Mouse (Mus musculus) forebrain, embryonic 11.5 days (tissue): ENCODE measurements around the gene Tmcc2. TPM values are rescaled to one million over a fixed set of nuclear protein-coding genes. Genes with fewer than 3 reads are reported as not detected.

ENCODE experiments used
- ATAC-seq: fragments of 200-750 bp; cut with Nextera tagmentation; replicated peaks from 2 replicates; pipeline ENCODE4 v1.8.0; 2017; ENCODE audit warnings: moderate TSS enrichment; ENCODE audit not compliant: low FRiP score
- DNase-seq: peaks from one replicate; pipeline ENCODE4 v3.0.0-alpha.2; 2017; ENCODE audit warnings: low spot score
- H3K27ac ChIP-seq: fragments of 300-500 bp; sonication (generic); 2 replicates; pipeline ENCODE4 v1.5.1; 2014; ENCODE audit warnings: low read depth, low read length
- H3K27me3 ChIP-seq: fragments of 300-500 bp; sonication (generic); 2 replicates; pipeline ENCODE4 v1.6.1; 2014; ENCODE audit warnings: mild to moderate bottlenecking, low read length, mixed read lengths; ENCODE audit not compliant: control insufficient read depth, insufficient read depth
- H3K36me3 ChIP-seq: fragments of 300-500 bp; sonication (generic); 2 replicates; pipeline ENCODE4 v1.6.1; 2014; ENCODE audit warnings: mild to moderate bottlenecking, low read length, moderate library complexity, mixed read lengths; ENCODE audit not compliant: control insufficient read depth, insufficient read depth
- H3K4me1 ChIP-seq: fragments of 300-500 bp; sonication (generic); replicated peaks from 2 replicates; pipeline ENCODE4 v1.6.1; 2014; ENCODE audit warnings: low read length, mixed read lengths; ENCODE audit not compliant: control insufficient read depth, insufficient read depth
- H3K4me2 ChIP-seq: fragments of 300-500 bp; sonication (generic); 2 replicates; pipeline ENCODE4 v1.6.1; 2014; ENCODE audit warnings: low read depth, mild to moderate bottlenecking, low read length, moderate library complexity, mixed read lengths; ENCODE audit not compliant: severe bottlenecking
- H3K4me3 ChIP-seq: fragments of 300-500 bp; sonication (generic); 2 replicates; pipeline ENCODE4 v1.5.1; 2014; ENCODE audit warnings: low read depth, low read length
- H3K9ac ChIP-seq: fragments of 300-500 bp; sonication (generic); 2 replicates; pipeline ENCODE4 v1.6.1; 2014; ENCODE audit warnings: low read length
- H3K9me3 ChIP-seq: fragments of 300-500 bp; sonication (generic); 2 replicates; pipeline ENCODE4 v1.6.1; 2016; ENCODE audit warnings: low read length, mixed read lengths; ENCODE audit not compliant: control insufficient read depth
- WGBS: fragments of 180-500 bp; shearing (Covaris S2); extraction: QIAGEN DNeasy Blood & Tissue Kit; methylation state at CpG from one replicate; pipeline ENCODE4 v1.1.7; 2014; 5-methylcytosine and 5-hydroxymethylcytosine counted together
- polyA plus RNA-seq: library from polyadenylated mRNA; unstranded; fragments of >200 nt; fragmentation: Nextera tagmentation; extraction: Ambion mirVana; gene quantifications from 2 replicates; pipeline ENCODE4 v1.2.1, GENCODE M21; 2014

Gene Tmcc2
- polyA plus RNA-seq, 1 experiment from 2014 or later: 16.1 TPM

DNA sequence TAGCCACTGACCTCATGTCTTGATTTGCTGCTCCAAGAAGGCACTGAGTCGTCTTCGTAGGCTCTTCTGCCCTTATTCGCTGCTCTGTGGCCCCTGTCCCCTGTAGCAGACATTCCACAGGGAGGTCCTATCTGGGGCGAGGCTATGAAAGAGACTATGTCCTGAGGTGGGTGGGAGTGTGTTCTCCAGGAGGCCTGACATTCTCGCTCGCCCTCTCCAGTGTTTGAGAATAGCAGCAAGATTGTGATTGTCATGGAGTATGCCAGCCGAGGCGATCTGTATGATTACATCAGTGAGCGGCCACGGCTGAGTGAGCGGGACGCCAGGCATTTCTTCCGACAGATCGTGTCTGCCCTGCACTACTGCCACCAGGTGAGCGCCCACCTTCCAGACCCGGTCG, 63.6 kb downstream of the Tmcc2 start:
- H3K9ac ChIP-seq: no peak overlapping the region
- no peaks in the 10 kb centered on the region for H3K27me3 ChIP-seq
- peaks cover 45% of the 10 kb centered on the region for H3K4me1 ChIP-seq
- DNase-seq: no peak
- 91% methylated on average over 17 of the region's 17 CpGs for WGBS
- H3K9me3 ChIP-seq: no peaks in the 10 kb centered on the region
- 0 out of 2 replicates have a peak overlapping the region, but pooled peaks have one; percentile 6 for H3K27ac ChIP-seq
- ATAC-seq: no peak
- H3K4me2 ChIP-seq: no peak overlapping the region
- peaks cover 32% of the 10 kb centered on the region for H3K36me3 ChIP-seq
- no peak overlapping the region for H3K4me3 ChIP-seq

DNA sequence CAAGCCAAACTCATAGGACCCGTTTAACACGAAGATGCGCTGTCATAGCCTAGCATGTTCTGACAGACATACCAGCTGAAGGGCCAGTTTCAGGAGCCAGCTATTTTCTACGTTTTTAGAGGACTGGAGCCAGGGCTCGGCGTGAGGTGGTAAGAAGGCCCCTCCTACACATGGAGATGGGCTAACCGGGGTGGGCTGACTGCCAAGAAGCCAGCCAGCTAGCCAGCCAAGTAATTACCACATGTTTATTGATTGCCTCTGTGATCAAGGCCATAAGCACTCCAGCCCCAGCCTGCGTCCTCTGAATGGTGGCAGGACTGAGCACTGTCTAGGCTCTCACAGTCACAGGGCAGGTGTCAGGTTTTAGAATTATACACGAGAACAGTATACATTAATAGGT, 64.3 kb downstream of the Tmcc2 start:
- H3K4me2 ChIP-seq: no peak overlapping the region
- no peaks in the 10 kb centered on the region for H3K27me3 ChIP-seq
- H3K4me1 ChIP-seq: peaks cover 44% of the 10 kb centered on the region
- DNase-seq: no peak
- H3K9ac ChIP-seq: peak overlapping the region; percentile 16; the same call in 1 of the 2 replicates
- no peak for ATAC-seq
- H3K36me3 ChIP-seq: peaks cover 32% of the 10 kb centered on the region
- no peaks in the 10 kb centered on the region for H3K9me3 ChIP-seq
- WGBS: 68% methylated on average over 9 of the region's 9 CpGs
- peak overlapping the region; percentile 39; the same call in 1 of the 2 replicates for H3K27ac ChIP-seq
- H3K4me3 ChIP-seq: no peak overlapping the region

DNA sequence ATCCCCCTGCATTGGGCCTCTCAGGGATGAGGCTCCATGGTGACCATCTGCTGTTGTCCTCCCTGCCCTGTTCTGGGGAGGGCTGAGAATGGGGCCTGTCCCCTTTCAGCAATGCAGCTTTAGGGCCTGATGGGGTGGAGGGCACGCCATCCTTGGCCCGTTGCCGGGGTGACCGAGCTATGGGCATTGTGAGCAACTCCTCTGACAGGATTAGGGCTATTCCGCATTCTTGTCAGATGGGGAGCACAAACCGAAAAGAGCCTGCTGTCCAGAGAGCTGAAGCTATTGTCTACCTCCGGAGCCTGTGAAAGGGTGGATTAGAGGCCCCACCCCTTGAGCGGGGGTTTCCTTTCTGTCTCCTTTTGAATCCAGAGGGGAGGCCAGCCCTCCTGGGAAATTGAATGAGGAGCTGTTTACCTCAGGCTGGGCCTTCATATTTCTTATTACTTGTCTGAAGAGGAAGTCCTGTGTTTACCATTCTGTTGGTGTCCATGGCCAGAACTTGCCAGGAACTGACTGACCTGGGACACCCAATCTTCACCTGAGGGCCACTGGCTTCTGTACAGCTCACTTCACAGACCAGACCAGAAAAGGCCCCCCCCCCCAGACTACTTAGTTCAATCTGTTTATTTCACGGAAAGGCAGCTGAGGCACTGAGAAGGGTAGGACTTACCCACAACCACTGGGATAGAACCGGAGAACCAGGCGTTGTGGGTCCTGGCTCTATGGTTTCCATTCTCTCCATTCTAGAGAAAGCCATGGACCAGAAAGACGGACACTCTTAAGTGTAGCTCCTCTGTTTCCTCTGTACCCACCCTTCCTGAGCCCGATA, 68.2 kb downstream of the Tmcc2 start:
- H3K4me1 ChIP-seq: peaks cover 77% of the 10 kb centered on the region
- DNase-seq (peak; percentile 95), ATAC-seq (peak; percentile 94)
- 6% methylated on average over 13 of the region's 13 CpGs for WGBS
- peak overlapping the region; percentile 14 for H3K4me3 ChIP-seq
- peak overlapping the region; percentile 39 for H3K9ac ChIP-seq
- H3K4me2 ChIP-seq: peak overlapping the region; percentile 43
- H3K36me3 ChIP-seq: peaks cover 16% of the 10 kb centered on the region; the same call in 1 of the 2 replicates
- H3K9me3 ChIP-seq: no peaks in the 10 kb centered on the region
- H3K27ac ChIP-seq: peak overlapping the region; percentile 99
- no peaks in the 10 kb centered on the region for H3K27me3 ChIP-seq

DNA sequence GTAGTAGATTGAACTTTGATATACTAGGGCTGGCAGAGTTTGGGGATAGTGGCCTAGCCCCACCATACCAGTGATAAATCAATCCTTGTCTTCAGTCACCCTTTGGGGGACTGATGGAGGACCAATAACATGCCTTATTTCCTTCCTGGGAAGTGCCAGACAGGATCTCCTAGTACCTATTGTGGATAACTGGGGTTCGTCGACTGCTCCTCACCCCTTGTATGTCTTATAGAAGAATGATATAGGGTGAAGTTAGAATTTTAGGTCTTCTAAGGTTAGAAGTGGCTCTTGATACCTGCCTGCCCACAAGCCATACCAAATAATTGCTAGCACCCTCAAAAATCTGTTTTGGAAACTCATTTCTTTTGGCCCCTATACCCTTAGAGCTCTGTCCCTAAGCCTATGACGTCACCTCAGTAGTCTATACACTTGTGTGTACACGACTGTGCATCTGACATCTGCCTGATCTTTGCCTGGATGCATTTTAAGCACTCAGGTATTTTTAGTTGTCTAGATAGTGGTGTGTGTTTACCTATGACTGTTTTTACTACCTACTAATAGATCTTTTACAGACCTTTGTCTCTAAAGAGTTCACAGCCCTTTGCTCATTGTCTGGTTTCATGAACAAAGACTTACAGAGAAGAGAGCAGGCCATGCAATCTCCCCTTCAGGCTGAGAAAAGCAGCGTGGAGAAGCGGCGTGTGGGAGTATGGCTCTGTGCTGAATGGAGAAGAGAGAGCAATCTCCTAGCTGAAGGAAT, 69.1 kb downstream of the Tmcc2 start:
- Histone ChIP-seq H3K4me3 (no peak overlapping the region; the same call in 1 of the 2 replicates), H3K9me3 (no peaks in the 10 kb centered on the region), H3K4me1 (peaks cover 73% of the 10 kb centered on the region), H3K36me3 (peaks cover 12% of the 10 kb centered on the region; the same call in 1 of the 2 replicates), H3K27me3 (no peaks in the 10 kb centered on the region), H3K4me2 (peak overlapping the region; percentile 8), H3K9ac (peak overlapping the region; percentile 39), H3K27ac (peak overlapping the region; percentile 99)
- 0 out of 2 replicates have a peak, but pooled peaks have one; percentile 28 for ATAC-seq
- no peak for DNase-seq
- WGBS: 28% methylated on average over 7 of the region's 7 CpGs

DNA sequence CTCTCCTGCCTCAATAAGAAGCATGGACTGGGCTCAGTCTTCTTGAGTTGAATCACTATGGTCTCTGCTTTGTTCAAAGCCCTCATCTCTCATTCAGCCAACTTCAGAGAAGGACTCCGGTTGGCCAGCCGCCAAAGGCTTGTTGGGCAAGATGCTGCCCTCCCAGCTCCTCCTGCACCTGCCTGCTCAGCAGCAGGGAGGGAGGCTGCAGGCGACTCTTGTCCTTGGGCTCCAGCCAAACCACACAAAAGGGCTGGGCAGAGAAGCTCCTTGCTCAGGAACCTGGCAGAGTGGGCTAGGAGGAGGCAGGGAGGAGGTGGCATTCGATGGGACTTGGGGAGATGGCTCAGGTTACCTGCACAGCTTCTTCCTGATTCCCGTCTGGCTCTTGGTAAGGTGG, 71.8 kb downstream of the Tmcc2 start:
- WGBS: 41% methylated on average over 5 of the region's 5 CpGs
- H3K27ac ChIP-seq: peak overlapping the region; percentile 99
- peak overlapping the region; percentile 66 for H3K4me3 ChIP-seq
- ATAC-seq: no peak
- H3K36me3 ChIP-seq: peaks cover 2% of the 10 kb centered on the region; the same call in 1 of the 2 replicates
- H3K4me1 ChIP-seq: peaks cover 48% of the 10 kb centered on the region
- H3K9ac ChIP-seq: peak overlapping the region; percentile 69; the same call in 1 of the 2 replicates
- peak; percentile 72 for DNase-seq
- no peaks in the 10 kb centered on the region for H3K9me3 ChIP-seq
- H3K4me2 ChIP-seq: peak overlapping the region; percentile 66
- H3K27me3 ChIP-seq: no peaks in the 10 kb centered on the region

DNA sequence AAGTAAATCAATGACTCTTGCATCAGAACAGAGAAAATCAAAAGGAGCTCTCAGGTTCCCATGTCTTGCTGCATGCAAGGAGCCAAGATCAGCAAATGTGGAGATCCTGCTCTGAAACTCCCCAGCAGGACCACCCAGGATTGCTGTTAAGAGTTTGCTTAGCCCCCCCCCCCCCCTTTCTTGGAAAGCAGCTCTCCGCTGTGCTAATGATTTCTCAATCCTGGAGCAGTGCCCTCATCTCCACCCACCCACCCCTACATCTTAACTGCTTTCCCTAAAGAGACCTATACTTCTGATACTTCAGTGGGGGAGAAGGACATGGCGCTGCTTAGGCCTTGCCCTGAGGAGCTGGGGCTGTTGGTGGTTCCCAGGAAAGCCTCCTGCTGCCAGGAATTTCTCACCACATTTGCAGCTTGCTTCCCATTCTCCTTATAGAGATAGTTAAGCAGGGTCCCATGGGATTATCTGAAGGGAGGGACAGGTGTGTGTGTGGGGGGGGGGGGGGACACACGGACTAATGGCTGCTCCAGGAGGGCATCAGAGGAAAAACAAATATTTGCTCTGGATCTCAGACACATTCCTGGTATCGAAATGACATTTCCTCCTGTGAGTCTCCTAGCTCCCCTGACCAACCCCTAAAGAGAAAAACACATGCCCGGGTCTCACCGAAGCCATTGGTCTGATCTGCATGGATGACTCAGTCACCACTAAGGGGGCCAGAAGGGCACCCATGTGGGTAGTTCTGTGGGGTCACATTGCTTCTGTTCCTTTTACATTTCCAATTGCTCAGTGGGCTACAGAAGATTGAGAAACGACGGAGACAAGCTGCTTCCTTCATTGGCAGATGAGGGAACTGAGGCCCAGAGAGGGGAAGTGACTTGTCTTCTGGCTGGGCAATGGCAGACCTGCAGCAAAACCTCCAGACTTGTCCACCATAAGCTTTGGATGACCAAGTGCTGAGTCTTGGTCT, 72.9 kb downstream of the Tmcc2 start:
- Histone ChIP-seq H3K4me3 (peak overlapping the region; percentile 66), H3K27me3 (no peaks in the 10 kb centered on the region)
- 37% methylated on average over 8 of the region's 8 CpGs for WGBS

DNA sequence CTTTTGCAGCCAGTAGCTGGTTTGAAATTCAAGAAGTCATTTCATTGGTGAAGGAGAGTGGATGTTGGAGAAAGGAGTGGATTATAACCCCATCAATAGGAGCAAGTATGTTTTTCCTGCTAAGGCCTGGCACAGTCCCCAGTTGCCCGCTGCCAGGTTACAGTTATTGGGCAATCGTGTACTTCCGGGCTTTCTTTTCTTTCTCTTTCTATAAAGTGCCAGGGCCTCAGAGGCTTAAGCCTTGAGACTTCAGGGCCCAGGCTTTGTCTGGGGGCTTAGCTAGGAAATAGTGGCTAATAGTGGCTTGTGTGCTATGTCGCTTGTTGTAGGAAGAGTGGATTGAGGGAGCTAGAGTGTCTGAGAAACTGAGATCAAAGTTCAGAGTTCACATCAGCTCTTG, 73.7 kb downstream of the Tmcc2 start:
- H3K4me2 ChIP-seq: peak overlapping the region; percentile 66
- peak overlapping the region; percentile 99 for H3K27ac ChIP-seq
- H3K36me3 ChIP-seq: peaks cover 2% of the 10 kb centered on the region; the same call in 1 of the 2 replicates
- H3K4me1 ChIP-seq: peaks cover 46% of the 10 kb centered on the region
- DNase-seq (no peak), ATAC-seq (no peak)
- H3K27me3 ChIP-seq: no peaks in the 10 kb centered on the region
- peak overlapping the region; percentile 69 for H3K9ac ChIP-seq
- peak overlapping the region; percentile 66 for H3K4me3 ChIP-seq
- H3K9me3 ChIP-seq: no peaks in the 10 kb centered on the region
- WGBS: 7% methylated on average over 4 of the region's 4 CpGs

More for the DNA sequence above, 72.9 kb downstream of the Tmcc2 start:
- ATAC-seq: no peak
- Histone ChIP-seq H3K36me3 (peaks cover 2% of the 10 kb centered on the region; the same call in 1 of the 2 replicates), H3K9ac (peak overlapping the region; percentile 69), H3K9me3 (no peaks in the 10 kb centered on the region), H3K4me1 (peaks cover 43% of the 10 kb centered on the region), H3K4me2 (peak overlapping the region; percentile 66), H3K27ac (peak overlapping the region; percentile 99)
- no peak for DNase-seq
